Mouse (Mus musculus): Measurements from ENCODE around the gene March1.
A peak's percentile ranks its signal among the peaks of the same experiment; 100 is the strongest.

March1 gene

GRCm38 (mm10) chr8:66430639-66431038 lies 812.9 kb downstream of the March1 start:
- TF ChIP-seq POU5F1 (IDR thresholded peaks at IDR 0.05; ENCODE audit: borderline replicate concordance, low read length) = no peak
- no peak for TF ChIP-seq CTCF (conservative IDR thresholded peaks at IDR 0.05; ENCODE audit: low read length)
- no peak for TF ChIP-seq NANOG (IDR thresholded peaks at IDR 0.05; ENCODE audit: borderline replicate concordance, low read length)
- no peak overlapping the region for H3K4me3 ChIP-seq (replicated peaks; ENCODE audit: low read length)
- no peaks in the 10 kb centered on the region for H3K36me3 ChIP-seq (ENCODE audit: insufficient read depth, low read length)
- no peaks in the 10 kb centered on the region for H3K27me3 ChIP-seq (ENCODE audit: insufficient read depth, low read length)
- no peaks in the 10 kb centered on the region for H3K4me1 ChIP-seq (replicated peaks; ENCODE audit: low read depth, low read length)
- H3K9me3 ChIP-seq (ENCODE audit: low read length) = no peaks in the 10 kb centered on the region

DNA sequence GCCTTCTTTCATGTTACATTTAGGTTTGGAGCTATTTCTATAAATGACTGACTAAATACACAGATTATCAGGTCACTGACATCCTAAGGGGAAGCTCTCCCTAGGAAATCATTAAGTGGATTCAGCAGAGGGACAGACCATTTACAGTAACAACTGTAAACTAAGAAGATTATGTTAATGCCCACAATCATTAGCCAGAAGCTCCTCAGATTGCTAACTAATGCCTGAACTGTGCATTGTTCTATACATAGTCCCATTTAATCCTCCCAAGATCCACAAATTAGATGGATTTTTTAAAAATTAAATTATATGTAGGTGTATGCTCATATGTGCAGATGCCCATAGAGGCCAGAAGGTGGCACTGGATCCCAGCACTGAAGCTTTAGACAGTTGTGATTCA lies 815.9 kb downstream of the March1 start:
- Histone ChIP-seq H3K27me3 (ENCODE audit: insufficient read depth, low read length) (no peaks in the 10 kb centered on the region), H3K4me3 (replicated peaks; ENCODE audit: low read length) (no peak overlapping the region), H3K36me3 (ENCODE audit: insufficient read depth, low read length) (no peaks in the 10 kb centered on the region), H3K9me3 (ENCODE audit: low read length) (no peaks in the 10 kb centered on the region), H3K4me1 (replicated peaks; ENCODE audit: low read depth, low read length) (no peaks in the 10 kb centered on the region)
- TF ChIP-seq CTCF (conservative IDR thresholded peaks at IDR 0.05; ENCODE audit: low read length) (peak; percentile 41), POU5F1 (IDR thresholded peaks at IDR 0.05; ENCODE audit: borderline replicate concordance, low read length) (no peak)

GRCm38 (mm10) chr8:66436804-66437203 lies 819.1 kb downstream of the March1 start:
- no peaks in the 10 kb centered on the region for H3K4me1 ChIP-seq (replicated peaks; ENCODE audit: low read depth, low read length)
- no peak overlapping the region for H3K4me3 ChIP-seq (replicated peaks; ENCODE audit: low read length)
- no peaks in the 10 kb centered on the region for H3K9me3 ChIP-seq (ENCODE audit: low read length)
- TF ChIP-seq NANOG (IDR thresholded peaks at IDR 0.05; ENCODE audit: borderline replicate concordance, low read length) (no peak), POU5F1 (IDR thresholded peaks at IDR 0.05; ENCODE audit: borderline replicate concordance, low read length) (no peak), CTCF (conservative IDR thresholded peaks at IDR 0.05; ENCODE audit: low read length) (no peak)
- no peaks in the 10 kb centered on the region for H3K36me3 ChIP-seq (ENCODE audit: insufficient read depth, low read length)
- H3K27me3 ChIP-seq (ENCODE audit: insufficient read depth, low read length) = no peaks in the 10 kb centered on the region

GRCm38 (mm10) chr8:66437929-66438328 lies 820.2 kb downstream of the March1 start:
- H3K4me1 ChIP-seq (replicated peaks; ENCODE audit: low read depth, low read length) = no peaks in the 10 kb centered on the region
- TF ChIP-seq POU5F1 (IDR thresholded peaks at IDR 0.05; ENCODE audit: borderline replicate concordance, low read length) (no peak), CTCF (conservative IDR thresholded peaks at IDR 0.05; ENCODE audit: low read length) (no peak), NANOG (IDR thresholded peaks at IDR 0.05; ENCODE audit: borderline replicate concordance, low read length) (no peak)
- H3K9me3 ChIP-seq (ENCODE audit: low read length) = no peaks in the 10 kb centered on the region
- H3K36me3 ChIP-seq (ENCODE audit: insufficient read depth, low read length) = no peaks in the 10 kb centered on the region
- no peak overlapping the region for H3K4me3 ChIP-seq (replicated peaks; ENCODE audit: low read length)
- H3K27me3 ChIP-seq (ENCODE audit: insufficient read depth, low read length) = no peaks in the 10 kb centered on the region

DNA sequence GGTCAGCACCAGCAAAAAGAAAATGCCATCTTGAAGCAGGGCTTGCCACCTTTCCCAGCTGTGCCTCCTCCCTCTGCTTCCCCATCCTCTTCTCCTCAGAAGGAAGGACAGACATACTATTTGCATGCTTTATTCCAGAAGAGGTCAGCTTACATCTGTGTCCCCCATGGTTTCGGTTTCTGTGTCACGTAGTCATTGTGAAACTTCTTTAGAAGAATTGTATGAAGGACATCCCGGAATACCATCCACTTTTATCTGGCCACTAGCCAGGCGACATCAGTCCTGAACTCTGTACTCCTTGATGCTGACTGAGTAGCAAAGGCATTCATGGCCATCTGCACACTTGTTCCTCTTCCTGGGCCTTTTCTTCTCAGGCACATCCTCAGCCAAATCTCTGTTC lies 820.8 kb downstream of the March1 start:
- Histone ChIP-seq H3K9me3 (ENCODE audit: low read length) (no peaks in the 10 kb centered on the region), H3K4me1 (replicated peaks; ENCODE audit: low read depth, low read length) (no peaks in the 10 kb centered on the region), H3K4me3 (replicated peaks; ENCODE audit: low read length) (no peak overlapping the region), H3K36me3 (ENCODE audit: insufficient read depth, low read length) (no peaks in the 10 kb centered on the region), H3K27me3 (ENCODE audit: insufficient read depth, low read length) (no peaks in the 10 kb centered on the region)
- TF ChIP-seq NANOG (IDR thresholded peaks at IDR 0.05; ENCODE audit: borderline replicate concordance, low read length) (no peak), CTCF (conservative IDR thresholded peaks at IDR 0.05; ENCODE audit: low read length) (no peak), POU5F1 (IDR thresholded peaks at IDR 0.05; ENCODE audit: borderline replicate concordance, low read length) (no peak)

- no peaks in the 10 kb centered on the region for H3K9me3 ChIP-seq (ENCODE audit: low read length)
- TF ChIP-seq NANOG (IDR thresholded peaks at IDR 0.05; ENCODE audit: borderline replicate concordance, low read length) (no peak), CTCF (conservative IDR thresholded peaks at IDR 0.05; ENCODE audit: low read length) (no peak), POU5F1 (IDR thresholded peaks at IDR 0.05; ENCODE audit: borderline replicate concordance, low read length) (no peak)
- no peaks in the 10 kb centered on the region for H3K36me3 ChIP-seq (ENCODE audit: insufficient read depth, low read length)
Measured at GRCm38 (mm10) chr8:66441123-66441522, 823.4 kb downstream of the March1 start.

DNA sequence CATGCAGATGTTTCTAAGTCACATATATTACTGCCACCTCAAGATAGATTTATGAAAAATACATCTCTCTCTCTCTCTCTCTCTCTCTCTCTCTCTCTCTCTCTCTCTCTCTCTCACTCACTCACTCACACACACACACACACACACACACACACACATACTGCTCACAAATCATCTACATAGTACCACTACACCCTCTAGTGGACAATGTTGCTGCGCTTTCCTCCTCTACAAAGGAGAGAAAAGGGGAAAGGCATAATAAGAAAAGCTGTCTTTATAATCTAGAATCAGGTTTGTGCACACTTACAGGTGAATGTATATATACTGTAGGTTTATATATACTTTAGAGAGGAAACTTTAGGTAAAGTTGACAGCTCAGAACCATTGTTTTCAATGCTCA lies 825.1 kb downstream of the March1 start:
- no peaks in the 10 kb centered on the region for H3K27me3 ChIP-seq (ENCODE audit: insufficient read depth, low read length)
- H3K36me3 ChIP-seq (ENCODE audit: insufficient read depth, low read length) = no peaks in the 10 kb centered on the region
- no peaks in the 10 kb centered on the region for H3K9me3 ChIP-seq (ENCODE audit: low read length)

More at GRCm38 (mm10) chr8:66441123-66441522, 823.4 kb downstream of the March1 start:
- H3K4me3 ChIP-seq (replicated peaks; ENCODE audit: low read length) = no peak overlapping the region
- no peaks in the 10 kb centered on the region for H3K4me1 ChIP-seq (replicated peaks; ENCODE audit: low read depth, low read length)
- H3K27me3 ChIP-seq (ENCODE audit: insufficient read depth, low read length) = no peaks in the 10 kb centered on the region

DNA sequence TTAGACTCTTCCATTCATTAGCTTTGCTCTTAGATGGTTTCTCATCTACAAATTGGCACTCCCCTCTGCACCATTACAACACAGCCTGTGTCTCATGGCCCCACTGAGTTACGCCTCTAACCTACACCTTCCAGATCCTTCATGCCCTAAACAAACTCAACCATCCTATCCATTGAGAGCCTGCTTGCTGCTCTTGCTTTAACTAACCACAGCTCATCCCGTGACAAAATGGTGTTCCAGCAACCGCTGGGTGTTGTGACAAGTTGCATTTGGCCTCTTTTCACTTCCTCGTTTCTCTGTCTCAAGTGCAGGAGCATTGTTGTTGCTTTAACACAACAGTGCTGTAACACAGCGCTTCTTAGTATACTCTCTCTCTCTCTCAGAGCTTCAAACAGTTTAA lies 826.4 kb downstream of the March1 start:
- Histone ChIP-seq H3K9me3 (ENCODE audit: low read length) (no peaks in the 10 kb centered on the region), H3K4me3 (replicated peaks; ENCODE audit: low read length) (no peak overlapping the region), H3K36me3 (ENCODE audit: insufficient read depth, low read length) (no peaks in the 10 kb centered on the region), H3K4me1 (replicated peaks; ENCODE audit: low read depth, low read length) (no peaks in the 10 kb centered on the region), H3K27me3 (ENCODE audit: insufficient read depth, low read length) (no peaks in the 10 kb centered on the region)
- TF ChIP-seq CTCF (conservative IDR thresholded peaks at IDR 0.05; ENCODE audit: low read length) (no peak), POU5F1 (IDR thresholded peaks at IDR 0.05; ENCODE audit: borderline replicate concordance, low read length) (no peak), NANOG (IDR thresholded peaks at IDR 0.05; ENCODE audit: borderline replicate concordance, low read length) (no peak)

More for the DNA sequence above, 825.1 kb downstream of the March1 start:
- no peaks in the 10 kb centered on the region for H3K4me1 ChIP-seq (replicated peaks; ENCODE audit: low read depth, low read length)
- no peak overlapping the region for H3K4me3 ChIP-seq (replicated peaks; ENCODE audit: low read length)
- TF ChIP-seq NANOG (IDR thresholded peaks at IDR 0.05; ENCODE audit: borderline replicate concordance, low read length) (no peak), POU5F1 (IDR thresholded peaks at IDR 0.05; ENCODE audit: borderline replicate concordance, low read length) (no peak), CTCF (conservative IDR thresholded peaks at IDR 0.05; ENCODE audit: low read length) (peak; percentile 33)

GRCm38 (mm10) chr8:66445351-66445750 lies 827.7 kb downstream of the March1 start:
- Histone ChIP-seq H3K4me3 (replicated peaks; ENCODE audit: low read length) (no peak overlapping the region), H3K4me1 (replicated peaks; ENCODE audit: low read depth, low read length) (no peaks in the 10 kb centered on the region), H3K27me3 (ENCODE audit: insufficient read depth, low read length) (no peaks in the 10 kb centered on the region), H3K36me3 (ENCODE audit: insufficient read depth, low read length) (no peaks in the 10 kb centered on the region), H3K9me3 (ENCODE audit: low read length) (no peaks in the 10 kb centered on the region)
- TF ChIP-seq CTCF (conservative IDR thresholded peaks at IDR 0.05; ENCODE audit: low read length) (no peak), POU5F1 (IDR thresholded peaks at IDR 0.05; ENCODE audit: borderline replicate concordance, low read length) (no peak), NANOG (IDR thresholded peaks at IDR 0.05; ENCODE audit: borderline replicate concordance, low read length) (no peak)

All from E14TG2a.4 (cell line).